Mouse (Mus musculus): ENCODE data around the gene Polr3h. TPM values are rescaled to one million over a fixed set of nuclear protein-coding genes. Genes with fewer than 3 reads are reported as not detected.

Gene Polr3h
- total and polyA plus RNA-seq, 3 experiments = 40.5 to 224 (median 59.3) TPM

DNA sequence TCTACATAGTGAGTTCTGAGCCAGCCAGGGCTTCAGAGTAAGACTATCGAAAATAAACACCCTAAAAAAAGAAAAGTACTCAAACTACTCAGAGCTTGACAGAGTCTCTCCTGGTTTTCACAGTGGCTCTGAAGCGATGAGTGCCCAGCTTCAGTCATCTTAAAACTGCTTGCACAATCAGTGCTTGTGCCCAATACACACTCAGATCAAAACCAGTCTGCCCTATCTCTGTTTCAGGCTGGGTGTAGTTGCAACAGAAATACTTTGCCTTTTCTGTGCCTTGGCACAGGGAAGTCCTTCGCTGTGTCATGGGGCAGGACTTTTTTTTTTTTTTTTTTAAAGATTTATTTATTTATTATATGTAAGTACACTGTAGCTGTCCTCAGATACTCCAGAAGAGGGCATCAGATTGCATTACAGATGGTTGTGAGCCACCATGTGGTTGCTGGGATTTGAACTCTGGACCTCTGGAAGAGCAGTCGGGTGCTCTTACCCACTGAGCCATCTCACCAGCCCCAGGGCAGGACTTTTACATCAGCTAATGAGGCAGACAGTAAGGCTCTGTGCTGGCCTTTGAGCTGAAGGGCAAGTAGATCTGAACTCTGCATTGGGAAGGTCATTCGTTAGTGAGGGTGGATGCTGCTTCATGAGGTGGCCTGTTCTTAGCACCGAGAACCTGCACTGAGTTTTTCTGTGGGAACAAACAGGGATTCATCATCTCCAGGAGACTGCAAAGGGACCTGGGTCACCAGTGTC lies 39.1 kb downstream of the Polr3h start:
- dilution Hi-C loops (cut with MboI; ENCODE audit: extremely low pct_ligation_motif_present, extremely low pct_unique_long_range_greater_than_20kb, low sequenced_read_pairs) (no loop called here), in situ Hi-C loops (cut with MboI; ENCODE audit: low pct_ligation_motif_present, low pct_unique_long_range_greater_than_20kb, low sequenced_read_pairs) (no loop called here)
- peaks cover 25% of the 10 kb centered on the region for H3K79me2 ChIP-seq (replicated peaks; ENCODE audit: control insufficient read depth, extremely low read depth, insufficient read depth, poor library complexity, severe bottlenecking)
- DNase-seq (ENCODE audit: extremely low read depth) = no peak
- H3K4me1 ChIP-seq (ENCODE audit: control insufficient read depth in 1 of 2, insufficient read depth in 2 of 2) = peaks cover 0 to 22% of the 10 kb centered on the region in 2 experiments; a peak in 3 of 4 replicates
- no peak overlapping the region for H3K9ac ChIP-seq (ENCODE audit: insufficient read depth, low read depth)
- H3K27ac ChIP-seq (ENCODE audit: insufficient read depth, low read depth) = no peak overlapping the region
- TF ChIP-seq TBP (conservative IDR thresholded peaks at IDR 0.05; ENCODE audit: low read depth, low read length) (no peak), ZKSCAN1 (IDR thresholded peaks at IDR 0.05; ENCODE audit: borderline replicate concordance, low read depth, low read length) (no peak), RAD21 (IDR thresholded peaks at IDR 0.05; ENCODE audit: low read depth, low read length) (no peak), ELF1 (IDR thresholded peaks at IDR 0.05; ENCODE audit: low read depth, low read length) (no peak), UBTF (IDR thresholded peaks at IDR 0.05; ENCODE audit: low read depth, low read length) (no peak)
- no peak overlapping the region for H3K4me3 ChIP-seq (replicated peaks in 1 of 3; ENCODE audit: low read depth in 2 of 3, low read length in 2 of 3, poor library complexity in 1 of 3)
- peaks cover 34 to 79% of the 10 kb centered on the region in 2 experiments for H3K36me3 ChIP-seq (replicated peaks in 1 of 2; ENCODE audit: control insufficient read depth in 1 of 2, insufficient read depth in 1 of 2, low read length in 1 of 2)
- no peak overlapping the region for H3K4me2 ChIP-seq (ENCODE audit: insufficient read depth, low read depth, poor library complexity, severe bottlenecking)
- no peaks in the 10 kb centered on the region for H3K9me3 ChIP-seq (replicated peaks; ENCODE audit: low read length)
- H3K27me3 ChIP-seq (replicated peaks) = no peaks in the 10 kb centered on the region

GRCm38 (mm10) chr15:81885418-81885934 lies 40.6 kb downstream of the Polr3h start:
- DNase-seq (ENCODE audit: extremely low read depth) = no peak
- peaks cover 5 to 24% of the 10 kb centered on the region in 2 experiments for H3K4me1 ChIP-seq (ENCODE audit: control insufficient read depth in 1 of 2, insufficient read depth in 2 of 2)
- H3K9ac ChIP-seq (ENCODE audit: insufficient read depth, low read depth) = no peak overlapping the region
- no peak overlapping the region for H3K4me2 ChIP-seq (ENCODE audit: insufficient read depth, low read depth, poor library complexity, severe bottlenecking)
- TF ChIP-seq MAZ (IDR thresholded peaks at IDR 0.05; ENCODE audit: low read depth, low read length) = no peak
- no peak for TF ChIP-seq CHD1 (IDR thresholded peaks at IDR 0.05; ENCODE audit: low read depth, low read length)
- TF ChIP-seq POLR2A (IDR thresholded peaks at IDR 0.05; ENCODE audit: low read depth, low read length) = no peak
- TF ChIP-seq E2F4 (IDR thresholded peaks at IDR 0.05; ENCODE audit: insufficient replicate concordance, low read depth, low read length) = no peak
- no peak for TF ChIP-seq POLR2AphosphoS2 (IDR thresholded peaks at IDR 0.05; ENCODE audit: low read depth, low read length)
- no peak for TF ChIP-seq TCF12 (IDR thresholded peaks at IDR 0.05; ENCODE audit: low read depth, low read length)
- no peak for TF ChIP-seq NRF1 (IDR thresholded peaks at IDR 0.05; ENCODE audit: low read depth, low read length)
- no peak for TF ChIP-seq ETS1 (conservative IDR thresholded peaks at IDR 0.05; ENCODE audit: low read depth, low read length)
- no peak for TF ChIP-seq BHLHE40 (IDR thresholded peaks at IDR 0.05; ENCODE audit: low read depth, low read length)
- no peak for TF ChIP-seq UBTF (IDR thresholded peaks at IDR 0.05; ENCODE audit: low read depth, low read length)
- no peak for TF ChIP-seq ZC3H11A (IDR thresholded peaks at IDR 0.05; ENCODE audit: low read depth, low read length)
- TF ChIP-seq GABPA (IDR thresholded peaks at IDR 0.05; ENCODE audit: insufficient replicate concordance, low read depth, low read length) = no peak
- TF ChIP-seq JUN (IDR thresholded peaks at IDR 0.05; ENCODE audit: insufficient read depth, low read depth, low read length) = no peak
- no peak for TF ChIP-seq ELF1 (IDR thresholded peaks at IDR 0.05; ENCODE audit: low read depth, low read length)
- no peak for TF ChIP-seq NELFE (IDR thresholded peaks at IDR 0.05; ENCODE audit: low read depth, low read length)
- TF ChIP-seq EP300 (IDR thresholded peaks at IDR 0.05; ENCODE audit: low read length) = no peak
- no peak for TF ChIP-seq MAX (IDR thresholded peaks at IDR 0.05; ENCODE audit: low read length)
- in situ Hi-C loops (cut with MboI; ENCODE audit: low pct_ligation_motif_present, low pct_unique_long_range_greater_than_20kb, low sequenced_read_pairs) = no loop called here
- peaks cover 34% of the 10 kb centered on the region for H3K79me2 ChIP-seq (replicated peaks; ENCODE audit: control insufficient read depth, extremely low read depth, insufficient read depth, poor library complexity, severe bottlenecking)
- H3K27me3 ChIP-seq (replicated peaks) = no peaks in the 10 kb centered on the region
- no peak overlapping the region for H3K27ac ChIP-seq (ENCODE audit: insufficient read depth, low read depth)
- dilution Hi-C loops (cut with MboI; ENCODE audit: extremely low pct_ligation_motif_present, extremely low pct_unique_long_range_greater_than_20kb, low sequenced_read_pairs) = no loop called here
- H3K9me3 ChIP-seq (replicated peaks; ENCODE audit: low read length) = no peaks in the 10 kb centered on the region
- no peak overlapping the region for H3K4me3 ChIP-seq (replicated peaks in 1 of 3; ENCODE audit: low read depth in 2 of 3, low read length in 2 of 3, poor library complexity in 1 of 3)
- peaks cover 28 to 77% of the 10 kb centered on the region in 2 experiments for H3K36me3 ChIP-seq (replicated peaks in 1 of 2; ENCODE audit: control insufficient read depth in 1 of 2, insufficient read depth in 1 of 2, low read length in 1 of 2)

Measured in CH12.LX (cell line).